Mouse (Mus musculus): ENCODE results near the gene Hipk2.

The Hipk2 gene

GRCm38 (mm10) chr6:38789221-38789810 lies 86.6 kb downstream of the Hipk2 start:
- DNase-seq: no peak

- DNase-seq: no peak
Observed at GRCm38 (mm10) chr6:38787811-38788509, 88.0 kb downstream of the Hipk2 start.

- DNase-seq: no peak
Observed at GRCm38 (mm10) chr6:38787134-38787533, 88.8 kb downstream of the Hipk2 start.

GRCm38 (mm10) chr6:38785747-38786146 lies 90.2 kb downstream of the Hipk2 start:
- DNase-seq: no peak

- no peak for DNase-seq
Observed at GRCm38 (mm10) chr6:38779411-38779810, 96.6 kb downstream of the Hipk2 start.

GRCm38 (mm10) chr6:38778887-38779286 lies 97.1 kb downstream of the Hipk2 start:
- no peak for DNase-seq

GRCm38 (mm10) chr6:38776000-38776584 lies 99.9 kb downstream of the Hipk2 start:
- no peak for DNase-seq

- no peak for DNase-seq
Observed at GRCm38 (mm10) chr6:38772836-38773518, 103.0 kb downstream of the Hipk2 start.

GRCm38 (mm10) chr6:38771061-38771667 lies 104.8 kb downstream of the Hipk2 start:
- DNase-seq: peak; percentile 21 to 64

GRCm38 (mm10) chr6:38769627-38770026 lies 106.3 kb downstream of the Hipk2 start:
- no peak for DNase-seq

- no peak for DNase-seq
Observed at GRCm38 (mm10) chr6:38762588-38763265, 113.2 kb downstream of the Hipk2 start.

GRCm38 (mm10) chr6:38762006-38762405 lies 114.0 kb downstream of the Hipk2 start:
- no peak for DNase-seq

- no peak for DNase-seq
Observed at GRCm38 (mm10) chr6:38760911-38761706, 114.9 kb downstream of the Hipk2 start.

- DNase-seq: no peak
Observed at GRCm38 (mm10) chr6:38759922-38760620, 115.9 kb downstream of the Hipk2 start.

- DNase-seq: no peak
Observed at GRCm38 (mm10) chr6:38759186-38759585, 116.8 kb downstream of the Hipk2 start.

- DNase-seq: no peak
Observed at GRCm38 (mm10) chr6:38757597-38757996, 118.4 kb downstream of the Hipk2 start.

GRCm38 (mm10) chr6:38756968-38757367 lies 119.0 kb downstream of the Hipk2 start:
- DNase-seq: no peak

GRCm38 (mm10) chr6:38755961-38756360 lies 120.0 kb downstream of the Hipk2 start:
- DNase-seq: no peak

- DNase-seq: no peak
Observed at GRCm38 (mm10) chr6:38755188-38755587, 120.8 kb downstream of the Hipk2 start.

GRCm38 (mm10) chr6:38753729-38754128 lies 122.2 kb downstream of the Hipk2 start:
- peak; percentile 41 to 69 for DNase-seq

GRCm38 (mm10) chr6:38753025-38753424 lies 122.9 kb downstream of the Hipk2 start:
- DNase-seq: no peak

All from lung, adult 18-20 months (tissue).